Mouse (Mus musculus) hindbrain, embryonic 11.5 days (tissue): ENCODE measurements around the gene Noto. TPM values are rescaled to one million over a fixed set of nuclear protein-coding genes. Genes with fewer than 3 reads are reported as not detected.
A peak's percentile ranks its signal among the peaks of the same experiment; 100 is the strongest.

Source experiments
- ATAC-seq: fragments of 200-750 bp; cut with Nextera tagmentation; 2 replicates; pipeline ENCODE4 v1.8.0; 2017; ENCODE audit warnings: mild to moderate bottlenecking, moderate TSS enrichment, moderate library complexity; ENCODE audit not compliant: low FRiP score
- DNase-seq: peaks from one replicate; pipeline ENCODE4 v3.0.0-alpha.2; 2015; ENCODE audit warnings: low spot score
- H3K27ac ChIP-seq: fragments of 300-500 bp; sonication (generic); 2 replicates; pipeline ENCODE4 v1.5.1; 2014; ENCODE audit warnings: mild to moderate bottlenecking, low read depth, low read length
- H3K27me3 ChIP-seq: fragments of 300-500 bp; sonication (generic); 2 replicates; pipeline ENCODE4 v1.6.1; 2014; ENCODE audit warnings: mild to moderate bottlenecking, low read length, moderate library complexity, mixed read lengths; ENCODE audit not compliant: control insufficient read depth, insufficient read depth
- H3K36me3 ChIP-seq: fragments of 300-500 bp; sonication (generic); 2 replicates; pipeline ENCODE4 v1.6.1; 2014; ENCODE audit warnings: mild to moderate bottlenecking, low read length, moderate library complexity, mixed read lengths; ENCODE audit not compliant: control insufficient read depth, insufficient read depth
- H3K4me1 ChIP-seq: fragments of 300-500 bp; sonication (generic); replicated peaks from 2 replicates; pipeline ENCODE4 v1.6.1; 2014; ENCODE audit warnings: low read length, mixed read lengths; ENCODE audit not compliant: control insufficient read depth, insufficient read depth
- H3K4me2 ChIP-seq: fragments of 300-500 bp; sonication (generic); replicated peaks from 2 replicates; pipeline ENCODE4 v1.6.1; 2014; ENCODE audit warnings: mild to moderate bottlenecking, low read depth, low read length
- H3K4me3 ChIP-seq: fragments of 300-500 bp; sonication (generic); 2 replicates; pipeline ENCODE4 v1.5.1; 2014; ENCODE audit warnings: low read depth, low read length
- H3K9ac ChIP-seq: fragments of 300-500 bp; sonication (generic); 2 replicates; pipeline ENCODE4 v1.6.1; 2014; ENCODE audit warnings: low read depth, low read length
- H3K9me3 ChIP-seq: fragments of 300-500 bp; sonication (generic); 2 replicates; pipeline ENCODE4 v1.6.1; 2016; ENCODE audit warnings: low read length; ENCODE audit not compliant: control insufficient read depth
- WGBS: fragments of 180-500 bp; shearing (Covaris S2); extraction: QIAGEN DNeasy Blood & Tissue Kit; methylation state at CpG from one replicate; pipeline ENCODE4 v1.1.7; 2014; 5-methylcytosine and 5-hydroxymethylcytosine counted together
- polyA plus RNA-seq: library from polyadenylated mRNA; unstranded; fragments of >200 nt; fragmentation: Nextera tagmentation; extraction: Ambion mirVana; gene quantifications from 2 replicates; pipeline ENCODE4 v1.2.1, GENCODE M21; 2014

Gene Noto
- polyA plus RNA-seq, 1 experiment from 2014 or later: not detected

GRCm38 (mm10) chr6:85403039-85403438 is 20.6 kb upstream of the Noto start:
- no peak overlapping the region for H3K4me3 ChIP-seq
- no peak overlapping the region for H3K27ac ChIP-seq
- H3K9ac ChIP-seq: no peak overlapping the region
- no peaks in the 10 kb centered on the region for H3K9me3 ChIP-seq
- peaks cover 7% of the 10 kb centered on the region for H3K27me3 ChIP-seq
- no peaks in the 10 kb centered on the region for H3K36me3 ChIP-seq
- H3K4me2 ChIP-seq: no peak overlapping the region
- ATAC-seq (no peak), DNase-seq (no peak)
- 87% methylated on average over 10 of the region's 10 CpGs for WGBS
- H3K4me1 ChIP-seq: no peaks in the 10 kb centered on the region

GRCm38 (mm10) chr6:85409003-85409402 is 14.7 kb upstream of the Noto start:
- Histone ChIP-seq H3K4me3 (peak overlapping the region; percentile 23), H3K4me2 (peak overlapping the region; percentile 39), H3K27me3 (peaks cover 32% of the 10 kb centered on the region), H3K4me1 (no peaks in the 10 kb centered on the region), H3K36me3 (no peaks in the 10 kb centered on the region), H3K9me3 (no peaks in the 10 kb centered on the region), H3K27ac (no peak overlapping the region), H3K9ac (peak overlapping the region; percentile 40; the same call in 1 of the 2 replicates)
- peak; percentile 50 for DNase-seq
- ATAC-seq: no peak
- WGBS: 3% methylated on average over 31 of the region's 31 CpGs

GRCm38 (mm10) chr6:85410771-85411273 is 12.9 kb upstream of the Noto start:
- Histone ChIP-seq H3K9me3 (no peaks in the 10 kb centered on the region), H3K4me2 (no peak overlapping the region), H3K4me1 (no peaks in the 10 kb centered on the region), H3K9ac (no peak overlapping the region), H3K4me3 (no peak overlapping the region), H3K27ac (no peak overlapping the region), H3K36me3 (no peaks in the 10 kb centered on the region), H3K27me3 (peaks cover 32% of the 10 kb centered on the region)
- peak; percentile 89 for DNase-seq
- 10% methylated on average over 13 of the region's 13 CpGs for WGBS
- ATAC-seq: peak; percentile 61

- Histone ChIP-seq H3K36me3 (no peaks in the 10 kb centered on the region), H3K9me3 (no peaks in the 10 kb centered on the region), H3K9ac (no peak overlapping the region), H3K27me3 (no peaks in the 10 kb centered on the region), H3K27ac (no peak overlapping the region), H3K4me3 (no peak overlapping the region), H3K4me2 (no peak overlapping the region), H3K4me1 (no peaks in the 10 kb centered on the region)
- 56% methylated on average over 3 of the region's 3 CpGs for WGBS
- ATAC-seq: no peak
- no peak for DNase-seq
Measured at GRCm38 (mm10) chr6:85415829-85416228, 7.9 kb upstream of the Noto start.

GRCm38 (mm10) chr6:85419150-85419549 is 4.5 kb upstream of the Noto start:
- 84% methylated on average over 2 of the region's 2 CpGs for WGBS
- Histone ChIP-seq H3K27ac (no peak overlapping the region), H3K27me3 (peaks cover 5% of the 10 kb centered on the region), H3K9ac (no peak overlapping the region), H3K4me1 (no peaks in the 10 kb centered on the region), H3K4me2 (no peak overlapping the region), H3K36me3 (no peaks in the 10 kb centered on the region), H3K9me3 (no peaks in the 10 kb centered on the region), H3K4me3 (no peak overlapping the region)
- ATAC-seq: no peak
- DNase-seq: no peak

GRCm38 (mm10) chr6:85431274-85431841 is 7.7 kb downstream of the Noto start:
- Histone ChIP-seq H3K4me1 (no peaks in the 10 kb centered on the region), H3K9me3 (no peaks in the 10 kb centered on the region), H3K27ac (no peak overlapping the region), H3K4me3 (peak overlapping the region; percentile 78), H3K27me3 (no peaks in the 10 kb centered on the region), H3K9ac (peak overlapping the region; percentile 77), H3K36me3 (no peaks in the 10 kb centered on the region), H3K4me2 (peak overlapping the region; percentile 77)
- 46% methylated on average over 8 of the region's 8 CpGs for WGBS
- ATAC-seq (peak; percentile 82), DNase-seq (no peak)

GRCm38 (mm10) chr6:85431842-85432431 is 8.3 kb downstream of the Noto start, which contains the start of gene Smyd5:
TSS of gene Smyd5 (plus strand) at chr6:85431989.
- H3K27me3 ChIP-seq: no peaks in the 10 kb centered on the region
- peak within 1 kb of the TSS; percentile 78 for H3K4me3 ChIP-seq
- ATAC-seq (peak; percentile 87), DNase-seq (peak; percentile 90)
- no peaks in the 10 kb centered on the region for H3K36me3 ChIP-seq
- H3K27ac ChIP-seq: no peak within 1 kb of the TSS
- WGBS: under 1% methylated on average over 32 of the region's 39 CpGs
- peak within 1 kb of the TSS; percentile 77 for H3K9ac ChIP-seq
- H3K4me1 ChIP-seq: no peaks in the 10 kb centered on the region
- no peaks in the 10 kb centered on the region for H3K9me3 ChIP-seq
- H3K4me2 ChIP-seq: peak within 1 kb of the TSS; percentile 77

GRCm38 (mm10) chr6:85433865-85434264 is 10.2 kb downstream of the Noto start:
- H3K4me2 ChIP-seq: no peak overlapping the region
- ATAC-seq (no peak), DNase-seq (no peak)
- H3K9ac ChIP-seq: no peak overlapping the region
- no peak overlapping the region for H3K27ac ChIP-seq
- no peaks in the 10 kb centered on the region for H3K4me1 ChIP-seq
- H3K9me3 ChIP-seq: no peaks in the 10 kb centered on the region
- 82% methylated on average over 5 of the region's 5 CpGs for WGBS
- no peak overlapping the region for H3K4me3 ChIP-seq
- H3K27me3 ChIP-seq: no peaks in the 10 kb centered on the region
- no peaks in the 10 kb centered on the region for H3K36me3 ChIP-seq

GRCm38 (mm10) chr6:85436204-85436603 is 12.5 kb downstream of the Noto start:
- no peak overlapping the region for H3K4me3 ChIP-seq

More at GRCm38 (mm10) chr6:85436204-85436603, 12.5 kb downstream of the Noto start:
- WGBS: 97% methylated on average over 1 of the region's 1 CpGs
- Histone ChIP-seq H3K4me1 (no peaks in the 10 kb centered on the region), H3K9ac (no peak overlapping the region), H3K27me3 (no peaks in the 10 kb centered on the region), H3K27ac (no peak overlapping the region), H3K9me3 (no peaks in the 10 kb centered on the region), H3K4me2 (no peak overlapping the region), H3K36me3 (peaks cover 6% of the 10 kb centered on the region; the same call in 1 of the 2 replicates)
- no peak for ATAC-seq
- no peak for DNase-seq
